Mouse (Mus musculus): ENCODE results near the gene Olfr1051.
"Not testable (repeated sequence)": the region's sequence is repeated elsewhere in the genome, so short reads cannot be mapped to it uniquely, and the experiment has no call there.

Olfr1051 gene

GRCm38 (mm10) chr2:86278988-86279387 lies at the start of gene Olfr1051:
Gene Olfr1051, minus strand, starts transcription at chr2:86279088.
- not testable (repeated sequence) for DNase-seq

- no peak for DNase-seq
These were observed 36.3 kb upstream of the Olfr1051 start, which contains the start of gene Olfr1053 for GRCm38 (mm10) chr2:86315184-86315583. Gene Olfr1053, minus strand, starts transcription at chr2:86315284.

- DNase-seq, result no peak
These were observed 13.3 kb upstream of the Olfr1051 start, which contains the start of gene Olfr1052 for GRCm38 (mm10) chr2:86292155-86292554. Gene Olfr1052, plus strand, starts transcription at chr2:86292455.

- not testable (repeated sequence) for DNase-seq
These were observed 20.7 kb downstream of the Olfr1051 start, which contains the start of gene Olfr1049 for GRCm38 (mm10) chr2:86258228-86258627. Gene Olfr1049, minus strand, starts transcription at chr2:86258328.

GRCm38 (mm10) chr2:86240189-86240588 lies 38.7 kb downstream of the Olfr1051 start, which contains the start of gene Olfr1048:
Gene Olfr1048, minus strand, starts transcription at chr2:86240289.
- no peak for DNase-seq

GRCm38 (mm10) chr2:86231301-86231700 lies 47.6 kb downstream of the Olfr1051 start, which contains the start of gene Olfr1047:
Gene Olfr1047, minus strand, starts transcription at chr2:86231401.
- no peak for DNase-seq
